Mouse (Mus musculus): ENCODE measurements around the gene Ptprj.

DNA sequence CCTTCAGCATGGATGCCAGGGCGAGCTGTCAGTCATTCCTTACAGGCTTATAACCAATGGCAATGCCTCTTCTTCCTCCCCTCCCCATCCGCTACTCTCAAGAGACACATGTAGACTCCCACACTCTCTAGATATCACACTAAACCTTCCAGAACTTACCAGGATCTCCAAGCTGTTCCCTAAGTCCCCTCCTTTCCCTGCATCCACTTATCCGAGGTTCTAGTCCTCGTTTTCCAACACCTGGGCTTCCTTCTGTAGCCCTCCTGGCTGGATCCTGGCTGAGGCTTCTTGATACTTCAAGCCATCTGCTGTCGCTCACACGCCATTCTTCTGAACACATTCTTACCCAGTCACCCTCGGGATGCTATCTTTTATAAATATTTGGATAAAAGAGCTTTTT lies 114.0 kb downstream of the Ptprj start:
- no peak for TF ChIP-seq POLR2A (IDR thresholded peaks at IDR 0.05; ENCODE audit: insufficient read depth, low read depth, low read length)
- no peak for TF ChIP-seq CTCF (IDR thresholded peaks at IDR 0.05)

Measured in heart, adult 2 months (tissue).